Mouse (Mus musculus): Measurements from ENCODE around the gene Gcnt1.

DNA sequence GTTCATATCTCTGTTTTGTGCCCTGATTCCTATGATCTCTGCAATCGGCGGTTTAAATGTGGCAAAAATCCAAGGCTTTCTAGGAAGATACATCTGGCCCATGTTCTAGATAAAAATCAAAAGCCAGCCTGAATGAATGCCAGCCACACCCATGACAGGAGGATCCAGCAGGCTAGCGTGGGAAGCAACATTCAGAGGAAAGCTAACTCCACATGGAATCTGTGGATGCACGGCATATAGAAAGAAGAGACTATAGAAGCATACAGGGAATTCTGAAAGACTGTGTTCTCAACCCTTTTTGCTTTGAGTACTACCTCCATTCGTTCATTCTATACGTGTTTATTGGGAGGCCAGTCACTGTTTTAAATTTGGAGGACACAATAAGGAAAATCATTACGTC is 86.6 kb downstream of the Gcnt1 start:
- no peak for TF ChIP-seq POLR2A (IDR thresholded peaks at IDR 0.05; ENCODE audit: insufficient read length, low read depth)
- TF ChIP-seq SRF (IDR thresholded peaks at IDR 0.05; ENCODE audit: control insufficient read depth, insufficient read length, low read depth), result no peak
- TF ChIP-seq USF1 (IDR thresholded peaks at IDR 0.05; ENCODE audit: low read depth), result no peak
- TF ChIP-seq MYOD1 (IDR thresholded peaks at IDR 0.05; ENCODE audit: control insufficient read depth in 1 of 3, insufficient read length in 2 of 3, low read depth in 2 of 3), result no peak
- TF ChIP-seq E2F4 (IDR thresholded peaks at IDR 0.05; ENCODE audit: insufficient read depth), result no peak
- TF ChIP-seq TCF3 (IDR thresholded peaks at IDR 0.05; ENCODE audit: insufficient read length, low read depth), result no peak
- no peak for TF ChIP-seq TCF12 (IDR thresholded peaks at IDR 0.05; ENCODE audit: insufficient read depth, poor library complexity, severe bottlenecking)
